Mouse (Mus musculus) brain, embryonic 14.5 days (tissue): ENCODE data around the gene Galnt14.

Source experiments
- CTCF ChIP-seq: fragments of 200-500 bp; IDR thresholded peaks from 2 replicates; pipeline ENCODE4 v1.5.1; 2012; ENCODE audit warnings: inconsistent platforms, mild to moderate bottlenecking, moderate library complexity, borderline replicate concordance; ENCODE audit not compliant: insufficient read depth, insufficient read length; ENCODE audit errors: extremely low read depth
- POLR2A ChIP-seq: fragments of 200-500 bp; IDR thresholded peaks from 2 replicates; pipeline ENCODE4 v1.6.1; 2012; ENCODE audit warnings: mild to moderate bottlenecking, inconsistent platforms, borderline replicate concordance; ENCODE audit not compliant: poor library complexity, insufficient read depth, insufficient read length, severe bottlenecking; ENCODE audit errors: extremely low read depth

- TF ChIP-seq CTCF (no peak), POLR2A (no peak)
These were observed 25.5 kb downstream of the Galnt14 start for GRCm38 (mm10) chr17:73684746-73685145.
